Mouse (Mus musculus): ENCODE measurements around the gene Cdc25a. TPM values are rescaled to one million over a fixed set of nuclear protein-coding genes. Genes with fewer than 3 reads are reported as not detected.
A peak's percentile ranks its signal among the peaks of the same experiment; 100 is the strongest.

Gene Cdc25a
- polyA plus RNA-seq, 1 experiment: 4.3 TPM

DNA sequence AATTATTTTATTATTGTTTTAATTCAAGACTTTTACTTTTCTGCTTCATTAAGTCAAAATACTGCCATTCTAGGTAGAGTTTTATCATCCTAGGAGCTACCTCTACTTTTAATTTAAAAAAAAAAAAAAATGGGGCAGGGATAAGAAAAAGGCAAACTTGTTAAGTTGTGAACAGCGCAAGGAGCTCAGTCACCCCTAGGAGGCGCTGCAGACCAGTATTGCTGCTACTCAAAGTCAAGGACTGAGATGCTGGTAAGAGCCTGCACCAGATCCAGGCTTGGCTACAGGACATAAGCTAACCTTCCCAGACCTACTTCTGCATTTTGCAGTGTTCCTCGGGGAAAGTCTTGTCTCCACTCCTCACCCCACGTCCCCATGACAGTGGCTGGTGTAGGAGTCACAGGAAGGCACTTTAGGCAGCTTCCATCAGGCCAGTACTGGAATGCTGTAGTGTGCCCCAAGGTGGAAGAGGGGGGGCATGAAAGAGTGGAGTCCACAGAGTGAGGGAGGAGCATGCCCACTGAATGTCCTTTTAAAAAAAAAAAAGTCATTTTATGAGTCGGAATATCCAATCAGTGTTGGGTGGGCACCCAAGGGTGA is 17.4 kb downstream of the Cdc25a start:
- no peak overlapping the region for H3K4me3 ChIP-seq (ENCODE audit: insufficient read depth, low read depth, low read length)
- peak; percentile 92 for TF ChIP-seq CTCF (conservative IDR thresholded peaks at IDR 0.05; ENCODE audit: insufficient read depth, insufficient read length, low read depth, low read length)
- TF ChIP-seq POLR2A (IDR thresholded peaks at IDR 0.05; ENCODE audit: low read depth, low read length): no peak

DNA sequence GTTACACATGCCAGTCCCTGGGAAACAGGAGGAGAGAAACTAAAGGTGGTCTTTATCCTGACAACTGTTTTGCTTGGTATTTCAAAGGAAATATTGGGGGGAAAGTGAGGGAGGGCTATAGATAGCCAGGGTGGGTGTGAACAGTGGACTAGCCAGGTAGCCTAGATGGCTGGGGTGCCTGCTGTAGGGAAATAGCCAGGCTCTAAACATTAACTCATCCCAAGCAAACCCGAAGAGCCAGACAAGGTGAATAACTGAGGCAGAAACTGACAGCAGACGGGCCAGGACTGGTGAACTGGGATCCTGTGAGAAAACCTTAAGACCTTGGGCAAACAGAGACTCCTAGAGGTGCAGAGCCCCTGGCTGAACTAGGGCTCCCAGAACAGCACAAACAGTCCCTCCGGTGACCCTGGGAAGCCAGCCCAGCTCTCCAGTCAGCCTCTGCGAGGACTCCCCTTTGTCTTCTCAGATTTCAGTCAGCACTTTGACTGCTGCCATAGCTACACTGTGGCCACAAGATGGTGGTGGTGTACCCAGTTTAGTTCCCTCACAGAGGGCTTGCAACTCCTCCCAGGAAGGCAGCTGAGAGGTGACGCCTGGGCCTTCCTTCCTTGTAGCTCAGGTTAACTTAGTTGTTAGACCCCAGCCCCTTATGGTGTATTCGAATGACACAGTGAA is 19.2 kb downstream of the Cdc25a start:
- TF ChIP-seq CTCF (conservative IDR thresholded peaks at IDR 0.05; ENCODE audit: insufficient read depth, insufficient read length, low read depth, low read length): peak; percentile 99
- no peak for TF ChIP-seq POLR2A (IDR thresholded peaks at IDR 0.05; ENCODE audit: low read depth, low read length)
- Histone ChIP-seq H3K4me3 (ENCODE audit: insufficient read depth, low read depth, low read length) (no peak overlapping the region), H3K27me3 (replicated peaks; ENCODE audit: control insufficient read depth, insufficient read depth, low read length) (no peaks in the 10 kb centered on the region), H3K36me3 (ENCODE audit: control insufficient read depth, insufficient read depth, low read length) (no peaks in the 10 kb centered on the region; the same call in none of the 2 replicates), H3K4me1 (ENCODE audit: control insufficient read depth, insufficient read depth, low read length) (peaks cover 28% of the 10 kb centered on the region), H3K27ac (ENCODE audit: insufficient read depth, low read depth, low read length) (peak overlapping the region; percentile 26)
- 14% methylated on average over 6 of the region's 6 CpGs for WGBS
- DNase-seq: peak; percentile 90

More for the DNA sequence above, 17.4 kb downstream of the Cdc25a start:
- peaks cover 18% of the 10 kb centered on the region for H3K4me1 ChIP-seq (ENCODE audit: control insufficient read depth, insufficient read depth, low read length)
- H3K27me3 ChIP-seq (replicated peaks; ENCODE audit: control insufficient read depth, insufficient read depth, low read length): no peaks in the 10 kb centered on the region
- 49% methylated on average over 5 of the region's 5 CpGs for WGBS
- peak; percentile 80 for DNase-seq
- no peak overlapping the region for H3K27ac ChIP-seq (ENCODE audit: insufficient read depth, low read depth, low read length)
- no peaks in the 10 kb centered on the region; the same call in none of the 2 replicates for H3K36me3 ChIP-seq (ENCODE audit: control insufficient read depth, insufficient read depth, low read length)

DNA sequence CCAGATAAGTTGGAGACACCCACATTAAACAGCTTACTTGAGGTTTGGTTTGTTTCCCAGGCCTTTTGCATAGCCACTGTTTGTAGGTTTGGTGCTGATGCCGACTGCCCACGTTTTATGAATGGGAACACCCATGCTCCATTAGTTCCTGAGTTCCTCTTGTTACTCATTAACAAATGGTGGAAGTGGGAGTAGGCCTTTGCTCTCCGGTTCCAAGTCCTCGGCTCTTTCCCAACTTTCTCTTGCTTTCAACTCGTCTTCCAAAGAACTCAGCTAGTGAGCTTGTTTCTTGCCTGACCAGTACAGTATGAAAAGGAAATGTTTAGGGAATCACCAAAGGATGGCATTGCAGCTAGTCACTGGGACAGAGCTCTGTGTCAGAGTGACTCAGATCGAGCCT is 20.2 kb downstream of the Cdc25a start:
- Histone ChIP-seq H3K36me3 (ENCODE audit: control insufficient read depth, insufficient read depth, low read length) (no peaks in the 10 kb centered on the region; the same call in 1 of the 2 replicates), H3K4me3 (ENCODE audit: insufficient read depth, low read depth, low read length) (no peak overlapping the region), H3K27ac (ENCODE audit: insufficient read depth, low read depth, low read length) (peak overlapping the region; percentile 68), H3K27me3 (replicated peaks; ENCODE audit: control insufficient read depth, insufficient read depth, low read length) (no peaks in the 10 kb centered on the region), H3K4me1 (ENCODE audit: control insufficient read depth, insufficient read depth, low read length) (peaks cover 28% of the 10 kb centered on the region)
- TF ChIP-seq CTCF (conservative IDR thresholded peaks at IDR 0.05; ENCODE audit: insufficient read depth, insufficient read length, low read depth, low read length): no peak
- no peak for TF ChIP-seq POLR2A (IDR thresholded peaks at IDR 0.05; ENCODE audit: low read depth, low read length)
- WGBS: 20% methylated on average over 6 of the region's 6 CpGs
- peak; percentile 96 for DNase-seq

DNA sequence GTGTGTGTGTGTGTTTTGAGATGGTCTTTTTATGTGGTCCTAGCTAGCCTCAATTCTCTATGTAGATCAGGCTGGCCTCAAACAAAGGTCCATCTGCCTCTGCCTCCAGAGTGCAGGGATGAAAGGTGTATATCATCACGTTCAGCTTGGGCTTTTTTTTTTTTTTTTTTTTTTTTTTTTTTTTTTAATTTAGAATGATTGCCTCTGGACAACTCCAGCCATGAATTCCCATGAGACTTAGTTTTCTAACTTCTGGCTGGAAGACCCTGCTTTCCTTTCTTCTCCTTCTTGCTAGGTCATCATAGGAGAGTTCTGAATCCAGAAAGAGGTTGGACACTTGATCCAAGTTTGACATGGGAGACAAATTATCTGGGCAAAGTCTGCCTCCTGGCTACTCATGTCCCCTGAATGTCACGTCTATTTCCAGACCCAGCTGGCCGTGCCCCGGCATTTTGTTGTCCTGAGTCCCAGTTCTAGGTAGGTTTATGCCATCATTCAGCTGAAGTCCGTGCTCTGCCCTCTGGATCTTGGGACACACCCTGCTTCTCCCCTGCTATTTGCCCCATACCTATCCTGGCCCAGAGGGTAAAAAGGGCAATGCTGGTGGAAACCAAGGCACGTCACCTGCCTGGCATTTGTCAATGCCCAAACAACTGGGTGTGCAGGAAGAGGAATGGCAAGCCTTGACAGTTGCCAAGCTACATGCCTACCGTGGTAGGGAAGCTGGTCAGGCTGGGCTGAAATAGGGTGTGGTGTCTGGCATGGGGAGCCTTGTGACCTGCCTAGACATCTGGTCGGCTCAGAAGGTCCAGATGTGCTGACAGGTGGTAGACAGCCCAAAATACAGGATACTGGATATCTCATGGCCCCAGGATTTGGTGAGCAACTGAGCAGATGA is 21.1 kb downstream of the Cdc25a start:
- no peaks in the 10 kb centered on the region; the same call in 1 of the 2 replicates for H3K36me3 ChIP-seq (ENCODE audit: control insufficient read depth, insufficient read depth, low read length)
- WGBS: 48% methylated on average over 8 of the region's 8 CpGs
- H3K27me3 ChIP-seq (replicated peaks; ENCODE audit: control insufficient read depth, insufficient read depth, low read length): no peaks in the 10 kb centered on the region
- H3K27ac ChIP-seq (ENCODE audit: insufficient read depth, low read depth, low read length): peak overlapping the region; percentile 68
- peaks cover 28% of the 10 kb centered on the region for H3K4me1 ChIP-seq (ENCODE audit: control insufficient read depth, insufficient read depth, low read length)
- DNase-seq: peak; percentile 62
- TF ChIP-seq POLR2A (IDR thresholded peaks at IDR 0.05; ENCODE audit: low read depth, low read length) (no peak), CTCF (conservative IDR thresholded peaks at IDR 0.05; ENCODE audit: insufficient read depth, insufficient read length, low read depth, low read length) (no peak)
- H3K4me3 ChIP-seq (ENCODE audit: insufficient read depth, low read depth, low read length): no peak overlapping the region

DNA sequence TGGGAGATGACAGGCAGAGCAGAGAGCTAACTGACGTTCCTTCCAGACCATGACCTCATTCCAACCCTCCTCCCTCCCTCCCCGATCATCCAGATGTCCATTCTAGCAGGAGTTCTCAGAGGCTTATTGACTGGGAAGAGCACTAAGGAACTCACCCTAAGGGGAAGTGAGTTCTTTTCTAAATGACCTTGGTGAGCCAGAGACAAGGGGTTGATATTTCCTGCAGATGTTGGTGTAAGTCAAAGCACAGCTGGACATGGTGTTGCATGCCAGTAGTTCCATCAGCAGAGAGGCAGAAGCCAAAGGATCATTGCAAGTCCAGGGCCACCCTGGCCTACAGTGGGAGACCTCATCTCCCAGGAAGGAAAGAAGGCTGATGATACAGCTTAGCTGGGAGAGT is 22.6 kb downstream of the Cdc25a start:
- 31% methylated on average over 2 of the region's 2 CpGs for WGBS
- peaks cover 28% of the 10 kb centered on the region for H3K4me1 ChIP-seq (ENCODE audit: control insufficient read depth, insufficient read depth, low read length)
- no peaks in the 10 kb centered on the region for H3K27me3 ChIP-seq (replicated peaks; ENCODE audit: control insufficient read depth, insufficient read depth, low read length)
- H3K4me3 ChIP-seq (ENCODE audit: insufficient read depth, low read depth, low read length): no peak overlapping the region
- TF ChIP-seq POLR2A (IDR thresholded peaks at IDR 0.05; ENCODE audit: low read depth, low read length) (no peak), CTCF (conservative IDR thresholded peaks at IDR 0.05; ENCODE audit: insufficient read depth, insufficient read length, low read depth, low read length) (no peak)
- no peaks in the 10 kb centered on the region for H3K36me3 ChIP-seq (ENCODE audit: control insufficient read depth, insufficient read depth, low read length)
- no peak overlapping the region for H3K27ac ChIP-seq (ENCODE audit: insufficient read depth, low read depth, low read length)
- DNase-seq: peak; percentile 12

DNA sequence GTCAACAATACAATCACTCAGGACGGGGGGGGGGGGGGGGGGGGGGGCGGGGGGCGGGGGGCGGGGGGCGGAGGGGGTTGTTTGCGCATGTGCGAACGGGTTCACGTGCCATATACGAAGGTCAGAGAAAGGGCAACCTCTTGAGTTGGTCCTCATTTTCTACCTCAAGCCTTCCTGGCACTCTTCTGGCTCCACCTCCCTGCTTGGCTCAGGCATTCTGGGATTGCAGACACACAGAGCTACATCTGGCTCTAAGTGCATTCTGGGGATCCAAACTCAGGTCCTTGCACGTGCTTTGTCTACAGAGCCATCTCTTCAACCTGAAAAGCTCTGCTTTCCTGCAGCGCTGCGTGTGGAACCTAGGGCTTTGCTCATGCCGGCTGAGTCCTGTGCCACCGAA is 24.0 kb downstream of the Cdc25a start:
- no peak for DNase-seq
- peaks cover 26% of the 10 kb centered on the region for H3K4me1 ChIP-seq (ENCODE audit: control insufficient read depth, insufficient read depth, low read length)
- no peak overlapping the region for H3K4me3 ChIP-seq (ENCODE audit: insufficient read depth, low read depth, low read length)
- WGBS: 61% methylated on average over 13 of the region's 15 CpGs
- peak overlapping the region; percentile 60 for H3K27ac ChIP-seq (ENCODE audit: insufficient read depth, low read depth, low read length)
- no peaks in the 10 kb centered on the region for H3K36me3 ChIP-seq (ENCODE audit: control insufficient read depth, insufficient read depth, low read length)
- TF ChIP-seq POLR2A (IDR thresholded peaks at IDR 0.05; ENCODE audit: low read depth, low read length): no peak
- TF ChIP-seq CTCF (conservative IDR thresholded peaks at IDR 0.05; ENCODE audit: insufficient read depth, insufficient read length, low read depth, low read length): no peak
- no peaks in the 10 kb centered on the region for H3K27me3 ChIP-seq (replicated peaks; ENCODE audit: control insufficient read depth, insufficient read depth, low read length)

Measured in kidney, adult 2 months (tissue).